Mouse (Mus musculus): ENCODE data around the gene Ccdc152. TPM values are rescaled to one million over a fixed set of nuclear protein-coding genes. Genes with fewer than 3 reads are reported as not detected.

Ccdc152 gene
- polyA plus RNA-seq (2015; fragmentation: Nextera tagmentation; extraction: Ambion mirVana): 0.20 and 0.25 TPM in 2 replicates

DNA sequence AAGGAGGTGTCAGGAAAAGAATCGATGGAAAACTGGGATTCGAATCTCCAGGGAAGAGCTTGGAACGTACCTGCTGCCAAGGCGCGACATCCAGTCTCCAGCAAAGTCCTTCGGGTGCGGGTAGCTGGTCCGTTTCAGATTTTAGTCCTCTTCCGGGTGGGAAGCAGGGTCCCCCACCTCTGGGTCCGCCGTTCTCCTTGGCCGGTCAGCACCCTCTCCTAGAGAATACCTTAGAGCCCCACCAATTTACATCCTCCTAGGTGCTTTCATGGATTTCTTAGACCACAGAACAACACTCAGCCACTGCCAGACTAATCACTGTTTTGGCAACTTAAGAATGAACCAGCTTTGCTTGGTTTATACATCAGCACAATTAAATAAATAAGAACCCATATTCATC lies at the start of gene Ccdc152:
Gene Ccdc152 (minus strand): TSS at position 101 of the 400 bp plus-strand sequence.
- no peak within 1 kb of the TSS for H3K9ac ChIP-seq
- H3K4me1 ChIP-seq (replicated peaks): no peaks in the 10 kb centered on the region
- H3K27ac ChIP-seq: no peak within 1 kb of the TSS
- H3K4me2 ChIP-seq: no peak within 1 kb of the TSS
- H3K36me3 ChIP-seq: no peaks in the 10 kb centered on the region
- H3K27me3 ChIP-seq: no peaks in the 10 kb centered on the region
- H3K9me3 ChIP-seq (replicated peaks): no peaks in the 10 kb centered on the region
- 81% methylated on average over 12 of the region's 12 CpGs for WGBS
- ATAC-seq (replicated peaks; ENCODE audit: insufficient number of reproducible peaks, insufficient read depth, low FRiP score, low read depth): no peak
- no peak within 1 kb of the TSS for H3K4me3 ChIP-seq

DNA sequence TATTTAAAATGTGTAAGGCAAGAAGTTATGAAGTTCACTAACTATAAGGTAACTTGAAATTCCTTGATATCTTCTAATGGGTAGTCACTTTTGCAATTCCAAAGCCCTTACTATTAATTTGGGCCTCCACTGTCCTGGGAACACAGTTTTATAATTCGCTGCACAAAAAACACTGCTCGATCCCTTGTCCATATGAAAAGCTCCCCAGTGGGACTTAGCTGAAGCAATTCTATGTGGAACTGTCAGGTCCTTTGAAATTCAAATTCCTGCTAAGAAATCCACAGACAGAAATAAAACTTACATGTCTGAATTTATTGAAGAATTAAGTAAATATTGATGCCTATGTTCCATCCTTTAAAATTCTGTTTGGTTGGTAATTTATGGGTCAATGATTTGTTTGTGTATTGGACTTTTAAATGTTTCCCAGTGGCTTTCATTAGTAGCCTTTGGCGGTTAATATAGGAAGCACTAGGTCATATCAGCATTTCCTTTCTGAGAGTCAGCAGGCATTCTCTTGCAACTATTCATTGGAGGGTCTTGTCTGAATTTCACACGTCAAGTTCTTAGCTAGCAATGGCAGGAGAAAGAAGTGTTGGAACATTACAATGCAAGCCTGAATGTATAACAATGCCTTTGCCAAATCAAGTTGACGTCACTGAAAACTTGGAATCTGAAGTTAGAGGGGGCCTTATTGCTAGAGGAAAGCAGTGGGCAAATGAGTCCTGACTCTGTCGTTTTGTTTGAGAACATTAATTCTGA lies 46.2 kb upstream of the Ccdc152 start:
- Histone ChIP-seq H3K36me3 (no peaks in the 10 kb centered on the region), H3K27ac (no peak overlapping the region), H3K9ac (no peak overlapping the region), H3K4me2 (no peak overlapping the region), H3K9me3 (replicated peaks) (no peaks in the 10 kb centered on the region), H3K4me1 (replicated peaks) (peaks cover 4% of the 10 kb centered on the region; the same call in 1 of the 2 replicates), H3K27me3 (no peaks in the 10 kb centered on the region), H3K4me3 (no peak overlapping the region)
- 56% methylated on average over 6 of the region's 6 CpGs for WGBS
- no peak for ATAC-seq (replicated peaks; ENCODE audit: insufficient number of reproducible peaks, insufficient read depth, low FRiP score, low read depth)

DNA sequence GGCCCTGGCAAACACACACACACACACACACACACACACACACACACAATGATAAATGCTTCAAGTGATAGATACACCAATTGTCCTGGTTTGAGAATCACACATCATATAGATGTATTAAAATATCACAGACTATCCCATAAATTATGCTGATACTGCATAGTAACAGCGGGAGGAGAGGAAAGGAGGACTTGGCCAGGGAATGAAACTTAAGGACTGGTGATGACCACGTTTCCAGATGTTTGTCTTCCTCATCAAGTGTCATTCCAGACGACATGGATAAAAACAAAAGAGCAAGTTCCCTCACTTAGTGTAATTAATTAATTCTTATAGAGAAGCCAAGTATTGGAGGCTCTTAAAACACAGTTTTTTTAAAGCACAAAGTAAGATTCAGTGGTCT lies 43.4 kb upstream of the Ccdc152 start:
- no peaks in the 10 kb centered on the region for H3K27me3 ChIP-seq
- no peaks in the 10 kb centered on the region for H3K36me3 ChIP-seq
- H3K4me3 ChIP-seq: no peak overlapping the region
- 74% methylated on average over 3 of the region's 3 CpGs for WGBS
- H3K9me3 ChIP-seq (replicated peaks): no peaks in the 10 kb centered on the region
- H3K4me1 ChIP-seq (replicated peaks): peaks cover 4% of the 10 kb centered on the region; the same call in 1 of the 2 replicates
- no peak overlapping the region for H3K9ac ChIP-seq
- no peak overlapping the region for H3K27ac ChIP-seq
- no peak for ATAC-seq (replicated peaks; ENCODE audit: insufficient number of reproducible peaks, insufficient read depth, low FRiP score, low read depth)
- H3K4me2 ChIP-seq: no peak overlapping the region

DNA sequence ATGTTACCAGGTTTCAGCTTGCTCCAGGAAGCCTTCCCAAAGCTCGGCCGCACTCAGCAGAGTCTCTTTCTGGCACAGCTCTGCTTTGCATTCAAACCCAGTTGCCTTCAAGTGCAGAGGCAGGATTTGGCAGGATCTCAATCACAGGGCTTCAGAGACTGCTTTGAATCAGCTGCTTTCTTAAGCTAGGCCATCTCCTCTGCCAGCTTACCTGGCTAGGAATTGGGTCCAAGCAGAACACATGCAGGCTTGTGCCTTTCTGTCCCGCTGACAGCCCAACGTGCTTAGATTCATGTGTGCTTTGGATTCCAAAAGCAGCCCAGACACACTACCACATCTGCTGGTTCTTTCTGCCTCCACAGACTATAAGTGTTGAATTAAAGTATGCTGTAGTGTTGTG lies 41.2 kb upstream of the Ccdc152 start:
- Histone ChIP-seq H3K9me3 (replicated peaks) (no peaks in the 10 kb centered on the region), H3K4me2 (no peak overlapping the region), H3K27me3 (no peaks in the 10 kb centered on the region), H3K27ac (no peak overlapping the region), H3K4me3 (no peak overlapping the region), H3K36me3 (peaks cover 8% of the 10 kb centered on the region; the same call in 1 of the 2 replicates), H3K4me1 (replicated peaks) (peaks cover 4% of the 10 kb centered on the region; the same call in 1 of the 2 replicates), H3K9ac (no peak overlapping the region)
- WGBS: 87% methylated on average over 4 of the region's 4 CpGs
- no peak for ATAC-seq (replicated peaks; ENCODE audit: insufficient number of reproducible peaks, insufficient read depth, low FRiP score, low read depth)

DNA sequence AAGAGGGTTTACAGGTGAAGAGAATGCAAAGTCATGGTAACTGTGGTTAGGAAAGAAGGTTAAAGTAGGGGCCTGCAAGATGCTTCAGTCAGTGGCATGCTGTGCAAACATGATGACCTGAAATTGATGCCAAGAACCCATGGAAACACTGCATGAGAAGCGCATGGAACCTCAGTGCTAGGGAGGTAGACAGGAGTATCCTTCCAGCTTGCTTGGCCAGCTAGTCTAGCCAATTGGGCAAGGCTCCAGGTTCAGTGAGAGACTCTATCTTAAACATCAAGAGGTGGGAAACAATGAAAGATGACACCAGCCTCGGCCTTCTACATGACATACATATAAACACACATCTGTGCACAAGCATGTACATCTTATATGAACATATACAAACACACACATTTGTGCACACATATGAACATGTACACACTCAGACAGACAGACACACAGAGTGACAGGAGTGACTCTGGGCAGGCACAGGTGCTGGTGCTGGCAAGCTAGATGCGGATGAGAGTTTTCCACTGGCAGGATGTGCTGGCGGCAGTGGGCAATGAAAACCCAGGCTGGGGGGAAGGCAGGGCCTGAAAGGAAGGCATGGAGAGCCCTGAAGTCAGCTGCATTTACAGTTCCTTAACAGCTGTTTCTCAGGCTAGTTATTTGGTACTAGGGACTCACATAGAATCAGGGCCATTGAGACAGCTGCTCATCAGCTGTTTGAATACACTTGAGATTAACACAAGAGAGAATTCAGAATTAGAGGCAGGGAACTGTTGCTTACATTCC lies 38.7 kb upstream of the Ccdc152 start:
- Histone ChIP-seq H3K9ac (no peak overlapping the region), H3K9me3 (replicated peaks) (0 out of 2 replicates have a peak, but pooled peaks cover 5% of the 10 kb centered on the region)

DNA sequence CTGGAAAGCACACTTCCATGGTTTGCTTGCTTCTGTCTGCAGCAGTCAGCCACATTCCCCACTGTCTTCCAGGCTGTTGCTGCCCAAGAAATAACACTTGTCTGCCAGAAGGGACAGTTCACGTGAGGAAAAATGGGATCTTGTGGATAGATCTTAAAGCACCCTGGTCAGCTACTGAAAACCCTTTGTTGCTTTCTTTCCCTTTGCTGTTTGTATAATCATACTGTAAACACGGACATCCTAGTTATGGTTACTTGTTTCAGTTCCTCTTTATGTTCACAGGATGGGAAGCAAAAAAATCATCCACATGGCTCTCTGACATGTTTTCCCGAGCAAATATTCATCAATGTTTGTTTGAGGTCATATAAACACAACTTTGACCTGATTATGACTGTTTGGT lies 36.5 kb upstream of the Ccdc152 start:
- WGBS: 72% methylated on average over 3 of the region's 3 CpGs
- Histone ChIP-seq H3K9me3 (replicated peaks) (0 out of 2 replicates have a peak, but pooled peaks cover 5% of the 10 kb centered on the region), H3K4me3 (no peak overlapping the region), H3K36me3 (peaks cover 32% of the 10 kb centered on the region), H3K4me2 (no peak overlapping the region), H3K9ac (no peak overlapping the region), H3K27ac (no peak overlapping the region), H3K4me1 (replicated peaks) (no peaks in the 10 kb centered on the region; the same call in 1 of the 2 replicates), H3K27me3 (no peaks in the 10 kb centered on the region)
- no peak for ATAC-seq (replicated peaks; ENCODE audit: insufficient number of reproducible peaks, insufficient read depth, low FRiP score, low read depth)

More for the DNA sequence above, 38.7 kb upstream of the Ccdc152 start:
- H3K27me3 ChIP-seq: no peaks in the 10 kb centered on the region
- no peak overlapping the region for H3K4me2 ChIP-seq
- WGBS: 74% methylated on average over 4 of the region's 4 CpGs
- H3K4me1 ChIP-seq (replicated peaks): no peaks in the 10 kb centered on the region; the same call in 1 of the 2 replicates
- H3K4me3 ChIP-seq: no peak overlapping the region
- no peak overlapping the region for H3K27ac ChIP-seq
- H3K36me3 ChIP-seq: peaks cover 24% of the 10 kb centered on the region
- no peak for ATAC-seq (replicated peaks; ENCODE audit: insufficient number of reproducible peaks, insufficient read depth, low FRiP score, low read depth)

DNA sequence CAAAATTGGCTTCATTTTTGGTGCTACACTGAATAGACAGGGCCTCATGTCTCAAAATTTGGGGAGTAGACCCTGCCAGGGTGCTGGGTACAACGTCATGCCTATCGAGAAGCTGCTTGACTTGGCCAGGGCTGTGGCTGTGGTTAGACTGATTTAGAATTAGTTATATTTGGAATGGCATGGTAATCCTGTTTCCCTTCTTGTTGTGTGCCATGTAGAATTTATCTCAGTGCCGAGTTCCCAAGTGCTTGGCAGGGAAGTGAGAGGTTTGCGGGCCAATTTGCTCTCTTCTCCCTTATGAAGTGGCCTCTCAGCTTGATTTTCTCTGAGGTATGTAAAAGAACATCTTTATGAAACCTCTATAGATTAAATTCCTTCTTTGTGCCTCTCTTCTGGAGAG lies 29.2 kb upstream of the Ccdc152 start:
- Histone ChIP-seq H3K27me3 (no peaks in the 10 kb centered on the region), H3K9ac (no peak overlapping the region), H3K4me3 (no peak overlapping the region), H3K9me3 (replicated peaks) (no peaks in the 10 kb centered on the region), H3K36me3 (peaks cover 17% of the 10 kb centered on the region), H3K27ac (peak overlapping the region; percentile 12; the same call in 1 of the 2 replicates), H3K4me2 (no peak overlapping the region), H3K4me1 (replicated peaks) (no peaks in the 10 kb centered on the region)
- 55% methylated on average over 4 of the region's 4 CpGs for WGBS
- ATAC-seq (replicated peaks; ENCODE audit: insufficient number of reproducible peaks, insufficient read depth, low FRiP score, low read depth): no peak; the same call in 1 of the 2 replicates

DNA sequence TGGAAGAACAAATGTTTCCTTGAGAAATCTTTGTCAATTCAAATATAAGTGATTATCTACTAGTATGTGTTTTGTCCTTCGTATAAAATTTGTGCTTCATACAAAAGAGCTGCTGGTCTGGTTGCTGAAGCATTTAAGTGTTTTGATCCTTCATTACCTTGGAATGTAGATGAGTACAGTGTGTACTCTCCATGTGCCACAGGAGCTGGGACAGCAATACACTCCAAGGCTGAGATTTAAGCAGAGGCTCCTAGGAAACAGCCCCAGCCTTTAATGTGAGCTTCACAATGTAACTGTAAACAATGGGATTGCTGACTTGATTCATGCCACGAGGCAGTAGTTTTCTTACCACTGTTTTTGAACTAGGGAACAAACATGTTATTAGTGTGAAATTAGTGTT lies 28.5 kb upstream of the Ccdc152 start:
- WGBS: 84% methylated on average over 2 of the region's 2 CpGs
- Histone ChIP-seq H3K9me3 (replicated peaks) (no peaks in the 10 kb centered on the region), H3K4me3 (no peak overlapping the region), H3K9ac (no peak overlapping the region), H3K4me1 (replicated peaks) (no peaks in the 10 kb centered on the region), H3K27me3 (no peaks in the 10 kb centered on the region), H3K36me3 (peaks cover 12% of the 10 kb centered on the region), H3K4me2 (no peak overlapping the region), H3K27ac (no peak overlapping the region)
- no peak for ATAC-seq (replicated peaks; ENCODE audit: insufficient number of reproducible peaks, insufficient read depth, low FRiP score, low read depth)

DNA sequence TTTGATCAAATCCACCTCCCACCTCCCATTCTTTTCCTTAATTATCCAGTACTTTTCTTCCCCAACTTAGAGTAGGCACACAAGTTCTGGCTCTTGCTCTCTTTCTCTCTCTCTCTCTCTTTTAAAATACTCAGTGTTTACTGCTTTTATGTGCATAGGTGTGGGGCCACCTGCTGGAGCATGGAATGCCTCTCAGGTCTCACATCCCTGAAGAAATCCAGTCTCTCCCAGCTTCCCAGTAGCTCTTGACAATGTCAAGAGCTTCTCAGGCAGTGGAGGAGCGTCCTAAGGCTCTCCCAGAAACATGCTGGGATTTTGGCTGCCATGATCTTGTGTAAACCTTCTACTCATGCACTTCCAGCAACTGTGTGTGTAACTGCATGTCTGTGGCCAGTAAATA lies 27.0 kb upstream of the Ccdc152 start:
- Histone ChIP-seq H3K36me3 (peaks cover 5% of the 10 kb centered on the region; the same call in 1 of the 2 replicates), H3K4me3 (no peak overlapping the region), H3K27ac (no peak overlapping the region), H3K9ac (no peak overlapping the region), H3K27me3 (no peaks in the 10 kb centered on the region), H3K4me1 (replicated peaks) (no peaks in the 10 kb centered on the region), H3K9me3 (replicated peaks) (no peaks in the 10 kb centered on the region), H3K4me2 (no peak overlapping the region)
- 68% methylated on average over 1 of the region's 1 CpGs for WGBS
- no peak for ATAC-seq (replicated peaks; ENCODE audit: insufficient number of reproducible peaks, insufficient read depth, low FRiP score, low read depth)

DNA sequence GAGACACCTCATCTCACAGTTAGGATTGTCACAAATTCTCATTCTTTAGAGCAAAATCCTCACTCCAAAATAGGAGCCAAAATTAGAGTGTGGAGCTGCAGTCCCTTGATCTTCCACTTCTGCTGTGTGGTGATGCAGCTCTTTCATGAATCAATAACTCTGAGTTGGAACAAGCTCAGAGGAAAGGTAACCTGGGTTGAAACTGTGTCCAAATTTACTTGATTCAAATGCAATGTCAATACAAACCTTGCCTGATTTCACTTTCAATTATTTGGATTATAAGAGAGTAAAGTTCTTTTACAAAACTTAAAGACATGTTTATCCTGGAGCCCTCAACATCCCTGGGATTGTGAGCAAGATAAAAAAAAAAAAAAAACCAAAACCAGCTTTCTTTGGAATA lies 19.7 kb upstream of the Ccdc152 start:
- H3K4me3 ChIP-seq: no peak overlapping the region
- H3K4me2 ChIP-seq: no peak overlapping the region
- no peak for ATAC-seq (replicated peaks; ENCODE audit: insufficient number of reproducible peaks, insufficient read depth, low FRiP score, low read depth)
- H3K36me3 ChIP-seq: peaks cover 16% of the 10 kb centered on the region; the same call in 1 of the 2 replicates
- H3K9ac ChIP-seq: no peak overlapping the region
- no peak overlapping the region for H3K27ac ChIP-seq
- H3K27me3 ChIP-seq: no peaks in the 10 kb centered on the region
- no peaks in the 10 kb centered on the region for H3K4me1 ChIP-seq (replicated peaks)
- no peaks in the 10 kb centered on the region for H3K9me3 ChIP-seq (replicated peaks)

DNA sequence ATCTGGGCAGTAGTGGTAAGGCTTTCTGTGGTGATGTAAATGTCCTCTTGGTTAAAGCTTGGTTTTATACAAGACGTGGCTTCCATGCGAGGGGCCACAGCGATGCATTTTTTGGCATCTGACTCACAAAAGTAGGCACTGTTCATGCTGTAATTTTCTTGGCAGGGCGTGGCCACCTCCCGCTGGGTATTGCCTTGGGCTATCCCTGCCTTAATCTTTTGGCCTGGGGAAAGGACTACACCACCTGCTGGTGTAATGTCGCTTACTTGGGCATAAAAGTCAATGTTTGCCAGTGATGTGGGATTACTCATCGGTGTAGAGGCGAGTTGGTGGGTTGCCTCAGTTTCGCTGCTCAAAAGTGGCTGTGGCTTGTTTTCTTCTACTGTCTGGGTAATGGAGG lies 16.6 kb upstream of the Ccdc152 start:
- Histone ChIP-seq H3K27ac (no peak overlapping the region), H3K27me3 (no peaks in the 10 kb centered on the region), H3K36me3 (peaks cover 11% of the 10 kb centered on the region; the same call in 1 of the 2 replicates), H3K9me3 (replicated peaks) (no peaks in the 10 kb centered on the region), H3K4me1 (replicated peaks) (no peaks in the 10 kb centered on the region), H3K4me2 (no peak overlapping the region), H3K4me3 (no peak overlapping the region), H3K9ac (no peak overlapping the region)
- 87% methylated on average over 9 of the region's 9 CpGs for WGBS
- ATAC-seq (replicated peaks; ENCODE audit: insufficient number of reproducible peaks, insufficient read depth, low FRiP score, low read depth): no peak

Data from heart, embryonic 15.5 days (tissue).